Mouse (Mus musculus) lung, embryonic 14.5 days (tissue): ENCODE data around the gene 1700025G04Rik. TPM values are rescaled to one million over a fixed set of nuclear protein-coding genes. Genes with fewer than 3 reads are reported as not detected.

ENCODE experiments used
- ATAC-seq: fragments of 200-750 bp; cut with Nextera tagmentation; 2 replicates; pipeline ENCODE4 v1.8.0; 2017; ENCODE audit warnings: mild to moderate bottlenecking, moderate TSS enrichment, moderate library complexity; ENCODE audit not compliant: insufficient read depth
- DNase-seq: peaks from one replicate; pipeline ENCODE4 v3.0.0-alpha.2; 2015
- H3K27ac ChIP-seq: fragments of 300-500 bp; sonication (generic); 2 replicates; pipeline ENCODE4 v1.5.1; 2014; ENCODE audit warnings: low read depth, mild to moderate bottlenecking, moderate library complexity
- H3K27me3 ChIP-seq: fragments of 300-500 bp; sonication (generic); 2 replicates; pipeline ENCODE4 v1.6.1; 2014; ENCODE audit warnings: low read length, control low read depth; ENCODE audit not compliant: insufficient read depth
- H3K36me3 ChIP-seq: fragments of 300-500 bp; sonication (generic); 2 replicates; pipeline ENCODE4 v1.6.1; 2014; ENCODE audit warnings: control low read depth; ENCODE audit not compliant: insufficient read depth
- H3K4me1 ChIP-seq: fragments of 300-500 bp; sonication (generic); 2 replicates; pipeline ENCODE4 v1.6.1; 2014; ENCODE audit warnings: antibody characterized with exemption, control low read depth; ENCODE audit not compliant: insufficient read depth
- H3K4me2 ChIP-seq: fragments of 300-500 bp; sonication (generic); 2 replicates; pipeline ENCODE4 v1.6.1; 2014; ENCODE audit warnings: mild to moderate bottlenecking
- H3K4me3 ChIP-seq: fragments of 300-500 bp; sonication (generic); 2 replicates; pipeline ENCODE4 v1.5.1; 2014; ENCODE audit warnings: low read depth, low read length
- H3K9ac ChIP-seq: fragments of 300-500 bp; sonication (generic); 2 replicates; pipeline ENCODE4 v1.6.1; 2014
- H3K9me3 ChIP-seq: fragments of 300-500 bp; sonication (generic); 2 replicates; pipeline ENCODE4 v1.6.1; 2016; ENCODE audit warnings: low read depth, low read length, control low read depth
- CTCF ChIP-seq: IDR thresholded peaks from 2 replicates; pipeline ENCODE4 v1.5.1; 2016; ENCODE audit warnings: antibody characterized with exemption, low read depth
- WGBS: fragments of 180-500 bp; shearing (Covaris S2); extraction: QIAGEN DNeasy Blood & Tissue Kit; methylation state at CpG from one replicate; pipeline ENCODE4 v1.1.7; 2014; 5-methylcytosine and 5-hydroxymethylcytosine counted together
- polyA plus RNA-seq: library from polyadenylated mRNA; unstranded; fragments of >200 nt; fragmentation: Nextera tagmentation; extraction: Ambion mirVana; gene quantifications from 2 replicates; pipeline ENCODE4 v1.2.1, GENCODE M21; 2014

The 1700025G04Rik gene
- polyA plus RNA-seq, 1 experiment from 2014 or later: 27.4 TPM

DNA sequence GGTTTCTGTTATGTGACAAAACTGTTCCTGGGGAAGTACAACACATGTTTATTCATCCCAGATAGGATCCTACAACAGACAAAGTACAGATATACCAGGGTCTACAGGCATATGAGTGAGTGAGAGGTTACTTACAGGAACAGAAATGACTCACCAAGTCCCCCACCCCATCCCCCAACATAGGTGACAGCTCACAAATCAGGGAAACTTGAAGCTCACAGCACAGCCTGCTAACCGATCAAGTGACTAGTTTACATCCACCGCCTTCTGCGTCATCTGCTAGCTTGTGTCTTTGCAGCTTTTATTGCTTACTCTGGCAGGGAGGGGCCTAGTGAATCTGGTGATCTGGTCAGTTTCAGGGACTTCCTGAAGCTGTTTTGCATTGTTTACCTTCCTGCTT lies 47.5 kb downstream of the 1700025G04Rik start:
- Histone ChIP-seq H3K4me1 (peaks cover 4% of the 10 kb centered on the region; the same call in 1 of the 2 replicates), H3K9ac (no peak overlapping the region), H3K36me3 (no peaks in the 10 kb centered on the region), H3K4me3 (no peak overlapping the region), H3K27me3 (no peaks in the 10 kb centered on the region), H3K9me3 (no peaks in the 10 kb centered on the region), H3K4me2 (no peak overlapping the region), H3K27ac (no peak overlapping the region)
- DNase-seq: no peak
- WGBS: 62% methylated on average over 3 of the region's 3 CpGs
- ATAC-seq: no peak
- no peak for TF ChIP-seq CTCF

DNA sequence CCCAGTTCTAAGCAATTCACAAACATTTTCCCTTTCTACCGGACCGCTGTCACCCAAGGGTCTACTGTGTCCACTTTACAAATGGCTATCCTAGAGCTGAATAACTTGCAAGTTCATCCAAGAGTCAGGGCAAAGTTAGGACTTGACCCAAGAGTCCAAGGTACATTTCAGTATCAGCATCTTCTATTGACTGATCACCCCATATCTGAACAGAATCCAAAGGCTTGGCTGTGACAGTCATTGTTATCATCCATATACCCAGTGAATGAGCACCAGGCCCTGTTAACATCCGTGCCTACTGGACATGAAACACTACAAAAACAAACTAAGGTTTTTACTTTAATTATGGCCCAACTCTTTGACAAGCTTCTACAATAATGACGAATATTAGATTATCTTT lies 48.9 kb downstream of the 1700025G04Rik start:
- no peak overlapping the region for H3K9ac ChIP-seq
- WGBS: 69% methylated on average over 4 of the region's 4 CpGs
- no peak for ATAC-seq
- no peaks in the 10 kb centered on the region for H3K9me3 ChIP-seq
- DNase-seq: no peak
- no peak for TF ChIP-seq CTCF
- H3K36me3 ChIP-seq: no peaks in the 10 kb centered on the region
- peaks cover 7% of the 10 kb centered on the region for H3K4me1 ChIP-seq
- H3K4me2 ChIP-seq: no peak overlapping the region
- no peaks in the 10 kb centered on the region for H3K27me3 ChIP-seq
- H3K4me3 ChIP-seq: no peak overlapping the region
- H3K27ac ChIP-seq: no peak overlapping the region

DNA sequence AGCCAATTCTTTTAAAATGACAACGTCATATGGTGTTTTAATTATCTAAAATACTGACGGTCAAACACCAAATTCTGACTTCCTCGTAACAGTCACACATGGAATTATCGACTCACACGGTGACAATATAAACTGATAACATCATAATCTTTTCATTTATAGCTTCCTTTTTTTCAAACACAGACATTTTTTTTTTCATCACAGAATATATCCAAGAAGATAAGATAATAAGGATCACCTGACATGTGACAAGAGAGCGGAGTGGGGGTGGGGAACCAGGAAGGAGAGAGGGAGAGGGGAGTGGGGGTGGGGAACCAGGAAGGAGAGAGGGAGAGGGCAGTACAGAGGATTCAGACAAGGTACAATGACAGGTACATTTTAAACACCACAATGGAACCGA lies 49.9 kb downstream of the 1700025G04Rik start:
- no peaks in the 10 kb centered on the region for H3K36me3 ChIP-seq
- DNase-seq: no peak
- no peaks in the 10 kb centered on the region for H3K9me3 ChIP-seq
- H3K9ac ChIP-seq: no peak overlapping the region
- WGBS: 47% methylated on average over 7 of the region's 7 CpGs
- ATAC-seq: no peak
- no peak overlapping the region for H3K27ac ChIP-seq
- H3K4me3 ChIP-seq: no peak overlapping the region
- no peak for TF ChIP-seq CTCF
- peaks cover 7% of the 10 kb centered on the region for H3K4me1 ChIP-seq
- no peaks in the 10 kb centered on the region for H3K27me3 ChIP-seq
- no peak overlapping the region for H3K4me2 ChIP-seq

DNA sequence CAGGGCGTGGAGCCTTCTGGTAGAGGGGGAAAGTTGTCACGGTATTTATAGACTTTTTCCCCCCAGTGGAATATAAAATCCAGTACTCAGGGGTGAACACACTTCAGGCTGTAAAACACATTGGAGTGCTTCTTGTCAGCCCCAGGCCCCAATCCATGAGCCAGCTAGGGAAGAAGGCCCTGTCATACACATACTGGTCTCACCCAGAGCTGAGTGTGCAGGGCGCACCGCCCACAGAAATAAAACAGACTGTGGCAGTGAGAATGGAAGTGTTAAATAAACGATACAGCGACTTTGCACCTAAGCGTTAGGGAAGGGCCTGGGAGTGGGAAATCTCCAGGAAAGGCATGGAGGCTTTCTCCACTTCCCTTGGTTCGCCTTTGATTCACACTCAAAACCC lies 50.3 kb downstream of the 1700025G04Rik start:
- 37% methylated on average over 8 of the region's 8 CpGs for WGBS
- DNase-seq: peak; percentile 41
- TF ChIP-seq CTCF: no peak
- no peaks in the 10 kb centered on the region for H3K27me3 ChIP-seq
- H3K36me3 ChIP-seq: no peaks in the 10 kb centered on the region
- no peak overlapping the region for H3K27ac ChIP-seq
- ATAC-seq: peak; percentile 52; the same call in 1 of the 2 replicates
- H3K4me1 ChIP-seq: peaks cover 7% of the 10 kb centered on the region
- H3K4me3 ChIP-seq: no peak overlapping the region
- H3K9me3 ChIP-seq: no peaks in the 10 kb centered on the region
- no peak overlapping the region for H3K9ac ChIP-seq
- H3K4me2 ChIP-seq: no peak overlapping the region

- Histone ChIP-seq H3K9me3 (no peaks in the 10 kb centered on the region), H3K9ac (no peak overlapping the region), H3K27ac (no peak overlapping the region), H3K4me1 (peaks cover 7% of the 10 kb centered on the region), H3K4me3 (no peak overlapping the region), H3K36me3 (no peaks in the 10 kb centered on the region), H3K27me3 (no peaks in the 10 kb centered on the region), H3K4me2 (no peak overlapping the region)
- WGBS: 64% methylated on average over 9 of the region's 9 CpGs
- no peak for TF ChIP-seq CTCF
- ATAC-seq (no peak), DNase-seq (no peak)
Measured at GRCm38 (mm10) chr1:152038086-152038485, 51.8 kb downstream of the 1700025G04Rik start.

DNA sequence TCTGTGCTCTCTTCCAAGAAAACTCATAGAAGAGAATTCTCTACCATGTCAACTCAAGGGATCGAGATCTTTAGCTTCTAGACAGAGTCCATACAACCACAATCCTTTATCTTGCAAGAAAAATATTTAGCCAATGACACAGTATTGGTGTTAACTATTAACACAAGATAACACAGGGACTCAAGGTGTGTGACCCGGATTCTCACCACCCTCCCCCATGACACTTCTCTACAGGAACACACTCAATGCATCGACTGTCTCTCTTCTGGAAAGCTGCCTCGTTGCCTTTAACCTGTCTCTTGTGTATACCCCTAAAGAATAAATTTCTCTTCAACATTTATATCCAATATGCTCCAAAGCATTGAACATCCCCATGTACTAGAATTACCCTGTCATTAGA lies 52.3 kb downstream of the 1700025G04Rik start:
- H3K9me3 ChIP-seq: no peaks in the 10 kb centered on the region
- H3K4me2 ChIP-seq: no peak overlapping the region
- no peak overlapping the region for H3K4me3 ChIP-seq

GRCm38 (mm10) chr1:152034766-152035165 lies 55.2 kb downstream of the 1700025G04Rik start:
- no peak overlapping the region for H3K27ac ChIP-seq
- ATAC-seq (no peak), DNase-seq (no peak)
- H3K27me3 ChIP-seq: no peaks in the 10 kb centered on the region
- H3K9ac ChIP-seq: no peak overlapping the region
- H3K9me3 ChIP-seq: no peaks in the 10 kb centered on the region
- 59% methylated on average over 7 of the region's 7 CpGs for WGBS
- H3K4me3 ChIP-seq: no peak overlapping the region
- no peaks in the 10 kb centered on the region for H3K36me3 ChIP-seq
- peaks cover 5% of the 10 kb centered on the region for H3K4me1 ChIP-seq
- H3K4me2 ChIP-seq: no peak overlapping the region
- TF ChIP-seq CTCF: no peak

More for the DNA sequence above, 52.3 kb downstream of the 1700025G04Rik start:
- 40% methylated on average over 4 of the region's 4 CpGs for WGBS
- no peak overlapping the region for H3K9ac ChIP-seq
- DNase-seq (no peak), ATAC-seq (no peak)
- peaks cover 7% of the 10 kb centered on the region for H3K4me1 ChIP-seq
- H3K36me3 ChIP-seq: no peaks in the 10 kb centered on the region
- no peak overlapping the region for H3K27ac ChIP-seq
- TF ChIP-seq CTCF: no peak
- H3K27me3 ChIP-seq: no peaks in the 10 kb centered on the region

- H3K9me3 ChIP-seq: no peaks in the 10 kb centered on the region
- no peak overlapping the region for H3K27ac ChIP-seq
- H3K9ac ChIP-seq: no peak overlapping the region
- no peak for TF ChIP-seq CTCF
- H3K36me3 ChIP-seq: no peaks in the 10 kb centered on the region
- no peaks in the 10 kb centered on the region for H3K27me3 ChIP-seq
- 71% methylated on average over 3 of the region's 3 CpGs for WGBS
- H3K4me2 ChIP-seq: no peak overlapping the region
- H3K4me1 ChIP-seq: peaks cover 3% of the 10 kb centered on the region
- ATAC-seq: no peak
- DNase-seq: no peak
- no peak overlapping the region for H3K4me3 ChIP-seq
Measured at GRCm38 (mm10) chr1:152033731-152034130, 56.2 kb downstream of the 1700025G04Rik start.
